Mouse (Mus musculus): Measurements from ENCODE around the gene Rnf157. TPM values are rescaled to one million over a fixed set of nuclear protein-coding genes. Genes with fewer than 3 reads are reported as not detected.
A peak's percentile ranks its signal among the peaks of the same experiment; 100 is the strongest.
"Not testable (repeated sequence)": the region's sequence is repeated elsewhere in the genome, so short reads cannot be mapped to it uniquely, and the experiment has no call there.

Rnf157 gene
- total and polyA plus RNA-seq, 3 experiments: 8.7 to 39.3 (median 10.9) TPM

DNA sequence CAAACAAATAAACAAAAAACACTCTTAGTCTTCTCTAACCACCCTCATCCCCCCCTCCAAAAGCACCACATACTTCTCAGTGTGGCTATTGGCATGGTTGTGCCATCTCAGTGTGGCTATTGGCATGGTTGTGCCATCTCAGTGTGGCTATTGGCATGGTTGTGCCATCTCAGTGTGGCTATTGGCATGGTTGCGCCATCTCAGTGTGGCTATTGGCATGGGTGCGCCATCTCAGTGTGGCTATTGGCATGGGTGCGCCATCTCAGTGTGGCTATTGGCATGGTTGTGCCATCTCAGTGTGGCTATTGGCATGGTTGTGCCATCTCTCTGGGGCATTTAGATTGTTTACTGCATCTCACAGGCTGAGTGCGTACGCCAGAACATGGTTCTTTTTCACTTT is 51.9 kb downstream of the Rnf157 start:
- dilution Hi-C loops (cut with MboI; ENCODE audit: extremely low pct_ligation_motif_present, extremely low pct_unique_long_range_greater_than_20kb, low sequenced_read_pairs): not testable (repeated sequence)
- H3K4me1 ChIP-seq (ENCODE audit: control insufficient read depth in 1 of 2, insufficient read depth in 2 of 2): peaks cover 31 to 56% of the 10 kb centered on the region in 2 experiments

DNA sequence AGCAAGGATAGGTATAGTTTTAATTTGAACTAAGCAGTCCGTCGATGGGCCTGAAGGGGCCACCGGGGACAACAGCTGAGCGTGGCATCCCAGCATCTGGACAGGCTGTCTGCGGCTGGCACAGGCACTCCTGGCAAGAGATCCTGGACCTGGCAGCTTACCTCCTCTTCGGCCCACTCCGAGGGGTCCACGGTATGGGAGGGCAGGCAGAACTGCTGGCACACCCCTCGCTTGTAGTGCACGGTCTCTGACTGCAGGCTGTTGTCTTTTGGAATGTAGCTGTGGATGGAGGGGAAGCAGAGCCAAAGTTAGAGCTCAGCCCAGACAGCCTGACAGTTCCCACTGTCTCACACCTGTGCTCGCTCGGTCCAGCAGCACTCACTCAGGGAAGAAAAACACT is 53.2 kb downstream of the Rnf157 start:
- Histone ChIP-seq H3K9me3 (replicated peaks; ENCODE audit: low read length) (peaks cover 5% of the 10 kb centered on the region), H3K36me3 (replicated peaks in 1 of 2; ENCODE audit: control insufficient read depth in 1 of 2, insufficient read depth in 1 of 2, low read length in 1 of 2) (peaks cover 28 to 44% of the 10 kb centered on the region in 2 experiments), H3K4me3 (replicated peaks in 1 of 3; ENCODE audit: low read depth in 2 of 3, low read length in 2 of 3, poor library complexity in 1 of 3) (no peak overlapping the region), H3K79me2 (replicated peaks; ENCODE audit: control insufficient read depth, extremely low read depth, insufficient read depth, poor library complexity, severe bottlenecking) (no peaks in the 10 kb centered on the region), H3K4me2 (ENCODE audit: insufficient read depth, low read depth, poor library complexity, severe bottlenecking) (no peak overlapping the region), H3K27me3 (replicated peaks) (no peaks in the 10 kb centered on the region), H3K4me1 (ENCODE audit: control insufficient read depth in 1 of 2, insufficient read depth in 2 of 2) (peaks cover 31 to 56% of the 10 kb centered on the region in 2 experiments), H3K9ac (ENCODE audit: insufficient read depth, low read depth) (no peak overlapping the region), H3K27ac (ENCODE audit: insufficient read depth, low read depth) (no peak overlapping the region)
- in situ Hi-C loops (cut with MboI; ENCODE audit: low pct_ligation_motif_present, low pct_unique_long_range_greater_than_20kb, low sequenced_read_pairs): no loop called here
- TF ChIP-seq JUN (IDR thresholded peaks at IDR 0.05; ENCODE audit: insufficient read depth, low read depth, low read length): no peak
- no peak for TF ChIP-seq ELF1 (IDR thresholded peaks at IDR 0.05; ENCODE audit: low read depth, low read length)
- no peak for TF ChIP-seq RAD21 (IDR thresholded peaks at IDR 0.05; ENCODE audit: low read depth, low read length)
- no peak for TF ChIP-seq ZKSCAN1 (IDR thresholded peaks at IDR 0.05; ENCODE audit: borderline replicate concordance, low read depth, low read length)
- TF ChIP-seq CHD1 (IDR thresholded peaks at IDR 0.05; ENCODE audit: low read depth, low read length): no peak
- no peak for TF ChIP-seq RCOR1 (conservative IDR thresholded peaks at IDR 0.05; ENCODE audit: low read depth, low read length)
- no peak for TF ChIP-seq MEF2A (IDR thresholded peaks at IDR 0.05; ENCODE audit: borderline replicate concordance, low read depth, low read length)
- no peak for TF ChIP-seq ETS1 (conservative IDR thresholded peaks at IDR 0.05; ENCODE audit: low read depth, low read length)
- TF ChIP-seq MAZ (IDR thresholded peaks at IDR 0.05; ENCODE audit: low read depth, low read length): no peak
- TF ChIP-seq USF1 (IDR thresholded peaks at IDR 0.05; ENCODE audit: low read depth, low read length): no peak
- TF ChIP-seq BHLHE40 (IDR thresholded peaks at IDR 0.05; ENCODE audit: low read depth, low read length): no peak
- DNase-seq (ENCODE audit: extremely low read depth): no peak
- dilution Hi-C loops (cut with MboI; ENCODE audit: extremely low pct_ligation_motif_present, extremely low pct_unique_long_range_greater_than_20kb, low sequenced_read_pairs): no loop called here

More for the DNA sequence above, 51.9 kb downstream of the Rnf157 start:
- H3K27me3 ChIP-seq (replicated peaks); H3K4me3 ChIP-seq (replicated peaks in 1 of 3; ENCODE audit: low read depth in 2 of 3, low read length in 2 of 3, poor library complexity in 1 of 3); H3K9me3 ChIP-seq (replicated peaks; ENCODE audit: low read length); DNase-seq (ENCODE audit: extremely low read depth); H3K79me2 ChIP-seq (replicated peaks; ENCODE audit: control insufficient read depth, extremely low read depth, insufficient read depth, poor library complexity, severe bottlenecking); H3K27ac ChIP-seq (ENCODE audit: insufficient read depth, low read depth); in situ Hi-C loops (cut with MboI; ENCODE audit: low pct_ligation_motif_present, low pct_unique_long_range_greater_than_20kb, low sequenced_read_pairs); H3K4me2 ChIP-seq (ENCODE audit: insufficient read depth, low read depth, poor library complexity, severe bottlenecking); H3K9ac ChIP-seq (ENCODE audit: insufficient read depth, low read depth): not testable (repeated sequence)
- H3K36me3 ChIP-seq (replicated peaks in 1 of 2; ENCODE audit: control insufficient read depth in 1 of 2, insufficient read depth in 1 of 2, low read length in 1 of 2): peaks cover 19 to 32% of the 10 kb centered on the region in 2 experiments

DNA sequence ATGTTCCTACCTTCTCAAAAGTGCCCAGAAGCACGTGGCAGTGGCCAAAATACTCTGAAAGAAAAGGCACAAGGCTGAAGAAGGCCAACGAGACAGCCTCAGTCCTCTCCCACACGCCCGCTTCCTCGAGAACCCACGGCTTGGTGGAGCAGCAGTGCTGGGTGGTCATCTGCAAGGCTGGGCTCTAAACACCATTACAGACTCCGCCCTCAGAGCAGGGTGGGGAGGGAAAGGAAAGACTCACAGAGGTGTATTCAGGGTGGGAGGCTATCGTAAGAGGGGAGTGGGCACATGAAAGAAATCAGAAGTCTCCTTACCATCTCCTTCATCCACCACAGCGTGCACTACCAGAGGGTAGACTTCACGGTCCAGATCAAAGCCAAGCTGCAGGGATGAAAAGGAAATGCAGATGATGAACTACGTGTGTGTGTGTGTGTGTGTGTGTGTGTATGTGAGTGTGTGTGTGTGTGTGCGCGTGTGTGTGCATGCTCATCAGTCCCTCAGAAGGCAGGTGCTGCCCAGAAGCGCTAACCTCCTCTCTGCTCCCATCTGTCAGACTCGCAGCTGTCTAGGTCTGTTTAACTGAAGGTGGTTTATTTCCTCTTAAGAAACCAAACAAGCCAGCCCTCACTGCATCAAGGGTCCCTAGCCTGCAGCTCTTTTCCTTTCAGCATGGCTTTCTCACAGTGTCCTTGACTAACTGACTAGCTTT is 53.8 kb downstream of the Rnf157 start:
- no peak overlapping the region for H3K27ac ChIP-seq (ENCODE audit: insufficient read depth, low read depth)
- H3K36me3 ChIP-seq (replicated peaks in 1 of 2; ENCODE audit: control insufficient read depth in 1 of 2, insufficient read depth in 1 of 2, low read length in 1 of 2): peaks cover 34 to 49% of the 10 kb centered on the region in 2 experiments
- peak; percentile 50 for DNase-seq (ENCODE audit: extremely low read depth)
- dilution Hi-C loops (cut with MboI; ENCODE audit: extremely low pct_ligation_motif_present, extremely low pct_unique_long_range_greater_than_20kb, low sequenced_read_pairs) (no loop called here), in situ Hi-C loops (cut with MboI; ENCODE audit: low pct_ligation_motif_present, low pct_unique_long_range_greater_than_20kb, low sequenced_read_pairs) (no loop called here)
- peaks cover 5% of the 10 kb centered on the region for H3K9me3 ChIP-seq (replicated peaks; ENCODE audit: low read length)
- H3K9ac ChIP-seq (ENCODE audit: insufficient read depth, low read depth): no peak overlapping the region
- H3K27me3 ChIP-seq (replicated peaks): no peaks in the 10 kb centered on the region
- no peak overlapping the region for H3K4me3 ChIP-seq (replicated peaks in 1 of 3; ENCODE audit: low read depth in 2 of 3, low read length in 2 of 3, poor library complexity in 1 of 3)
- H3K79me2 ChIP-seq (replicated peaks; ENCODE audit: control insufficient read depth, extremely low read depth, insufficient read depth, poor library complexity, severe bottlenecking): no peaks in the 10 kb centered on the region
- no peak overlapping the region for H3K4me2 ChIP-seq (ENCODE audit: insufficient read depth, low read depth, poor library complexity, severe bottlenecking)
- peaks cover 31 to 55% of the 10 kb centered on the region in 2 experiments for H3K4me1 ChIP-seq (ENCODE audit: control insufficient read depth in 1 of 2, insufficient read depth in 2 of 2)
- TF ChIP-seq ZNF384 (IDR thresholded peaks at IDR 0.05; ENCODE audit: low read depth, low read length) (no peak), USF2 (conservative IDR thresholded peaks at IDR 0.05; ENCODE audit: low read depth, low read length) (no peak), SMC3 (IDR thresholded peaks at IDR 0.05; ENCODE audit: low read depth, low read length) (no peak), ZKSCAN1 (IDR thresholded peaks at IDR 0.05; ENCODE audit: borderline replicate concordance, low read depth, low read length) (no peak), CHD2 (IDR thresholded peaks at IDR 0.05; ENCODE audit: low read length) (no peak), KAT2A (IDR thresholded peaks at IDR 0.05; ENCODE audit: insufficient replicate concordance, low read length) (no peak), ZC3H11A (IDR thresholded peaks at IDR 0.05; ENCODE audit: low read depth, low read length) (no peak), TCF12 (IDR thresholded peaks at IDR 0.05; ENCODE audit: low read depth, low read length) (peak; percentile 51; the same call in 1 of the 2 replicates), ELF1 (IDR thresholded peaks at IDR 0.05; ENCODE audit: low read depth, low read length) (no peak), BHLHE40 (IDR thresholded peaks at IDR 0.05; ENCODE audit: low read depth, low read length) (peak; percentile 15; the same call in 1 of the 2 replicates), CHD1 (IDR thresholded peaks at IDR 0.05; ENCODE audit: low read depth, low read length) (no peak), MAX (IDR thresholded peaks at IDR 0.05; ENCODE audit: low read length) (no peak), EP300 (IDR thresholded peaks at IDR 0.05; ENCODE audit: low read length) (peak; percentile 20; the same call in 1 of the 2 replicates), HCFC1 (IDR thresholded peaks at IDR 0.05; ENCODE audit: low read depth, low read length) (no peak), RCOR1 (conservative IDR thresholded peaks at IDR 0.05; ENCODE audit: low read depth, low read length) (no peak), PAX5 (IDR thresholded peaks at IDR 0.05; ENCODE audit: low read length) (no peak), MYC (IDR thresholded peaks at IDR 0.05; ENCODE audit: low read depth, low read length) (no peak)

Measured in CH12.LX (cell line).